Mouse (Mus musculus) ovary, adult 18-20 months (tissue): ENCODE measurements around the gene Ube2i.
"Not testable (repeated sequence)": the region's sequence is repeated elsewhere in the genome, so short reads cannot be mapped to it uniquely, and the experiment has no call there.

Experiments used
- DNase-seq: peaks from one replicate; pipeline ENCODE4 v3.0.0; 2022; ENCODE audit warnings: low spot score, mixed read lengths

Ube2i gene

DNA sequence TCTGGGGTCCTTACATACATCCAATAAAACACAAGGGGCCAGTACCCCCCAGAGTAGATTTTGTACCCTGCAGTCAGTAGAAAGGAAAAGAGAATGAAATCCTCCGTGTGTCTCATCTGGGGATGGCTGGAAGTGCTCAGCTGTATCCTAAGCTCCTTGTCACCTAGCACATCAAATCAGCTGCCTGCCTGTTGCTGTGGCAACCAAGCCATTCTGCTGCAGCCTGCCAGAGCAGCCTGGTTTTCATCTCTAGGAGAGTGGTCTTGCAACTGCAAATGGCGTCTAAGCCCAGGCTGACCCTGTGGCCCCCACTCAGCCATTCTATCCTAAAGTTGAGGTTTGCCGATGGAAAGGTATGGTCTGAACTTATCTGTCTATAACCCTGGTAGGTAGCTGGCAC lies 21.8 kb downstream of the Ube2i start:
- no peak for DNase-seq

DNA sequence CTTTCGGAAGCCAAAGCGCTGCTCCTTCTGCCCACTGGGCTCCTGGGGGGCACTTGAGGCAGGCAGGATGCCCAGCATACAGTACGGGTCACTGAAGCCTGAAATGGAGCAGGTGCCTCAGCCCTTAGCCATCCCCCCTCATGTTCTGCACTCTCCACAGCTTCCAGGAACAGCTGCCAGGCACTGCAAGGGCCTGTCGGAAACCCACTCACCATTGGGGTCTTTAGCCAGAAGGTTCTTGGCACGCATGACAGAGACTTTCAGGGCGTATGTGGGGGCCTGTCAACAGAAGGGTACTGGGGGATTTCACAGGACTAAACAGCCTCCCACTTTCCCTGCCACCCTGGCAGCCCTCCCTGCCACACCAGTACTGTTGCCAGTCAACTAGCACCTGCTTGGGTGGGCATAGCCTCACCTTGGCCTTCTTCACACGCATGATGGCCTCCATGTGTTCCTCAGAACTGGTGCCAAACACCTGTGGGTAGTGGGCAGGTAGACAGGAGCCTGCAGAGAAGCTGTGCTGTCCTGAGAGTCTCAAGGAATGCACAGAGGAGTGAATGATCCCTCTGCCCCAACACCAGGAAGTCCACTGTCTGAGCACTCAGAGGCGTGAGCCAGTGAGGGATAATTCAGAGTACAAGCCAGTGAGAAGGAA lies 24.1 kb downstream of the Ube2i start:
- no peak for DNase-seq

DNA sequence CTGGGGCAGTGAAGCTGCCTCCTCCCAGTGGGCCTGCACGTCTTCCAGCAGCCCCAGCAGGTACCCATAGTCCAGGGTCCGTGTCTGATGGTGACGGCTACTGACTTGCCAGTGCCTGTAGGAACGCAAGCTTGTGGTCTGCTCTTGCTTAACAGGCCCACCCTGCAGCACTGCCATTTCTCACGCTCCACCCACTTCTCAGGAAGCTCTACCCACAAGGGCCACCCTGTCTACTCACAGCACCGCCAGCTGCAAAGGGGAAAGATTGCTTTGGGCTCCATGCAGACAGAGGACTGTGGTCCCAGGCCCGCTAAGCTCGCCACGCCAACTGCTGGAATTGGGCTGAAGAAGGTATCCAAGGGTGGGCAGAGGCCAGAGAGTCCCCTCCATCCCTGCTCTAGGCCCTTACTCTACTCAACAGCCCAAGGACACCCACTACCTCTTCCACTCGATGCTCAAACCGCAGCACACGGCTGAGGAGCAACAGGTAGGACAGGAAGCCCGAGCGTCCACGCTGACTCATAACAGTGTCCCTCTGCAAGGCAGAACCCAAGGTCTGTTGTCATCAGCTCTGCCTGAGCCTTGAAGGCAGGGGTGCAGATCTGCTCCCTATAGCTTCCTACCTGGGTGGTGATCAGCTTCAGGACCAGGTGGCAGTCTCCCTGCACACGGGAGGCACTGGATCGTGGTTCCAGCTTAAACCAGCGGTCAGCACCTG lies 26.2 kb downstream of the Ube2i start:
- DNase-seq, result no peak

DNA sequence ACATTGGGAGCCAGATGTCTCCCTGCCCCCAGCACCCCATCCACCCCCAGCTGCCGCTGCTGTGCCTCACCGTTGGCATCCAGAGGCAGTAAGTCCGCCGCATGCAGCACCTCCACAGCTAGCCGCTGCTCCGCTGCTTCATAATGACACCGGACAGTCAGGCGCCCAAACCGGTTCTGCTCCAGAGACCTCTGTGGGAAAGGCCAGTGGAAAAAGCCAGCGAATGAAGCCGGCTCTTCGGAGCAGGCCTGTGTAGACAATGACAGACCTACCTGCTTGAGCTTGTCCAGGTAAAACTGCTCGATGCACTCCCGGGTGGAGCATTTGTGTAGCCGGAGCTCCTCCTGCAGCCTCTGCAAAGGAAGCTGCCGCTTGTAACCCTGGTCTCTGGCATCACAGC lies 30.2 kb downstream of the Ube2i start:
- DNase-seq, result no peak

DNA sequence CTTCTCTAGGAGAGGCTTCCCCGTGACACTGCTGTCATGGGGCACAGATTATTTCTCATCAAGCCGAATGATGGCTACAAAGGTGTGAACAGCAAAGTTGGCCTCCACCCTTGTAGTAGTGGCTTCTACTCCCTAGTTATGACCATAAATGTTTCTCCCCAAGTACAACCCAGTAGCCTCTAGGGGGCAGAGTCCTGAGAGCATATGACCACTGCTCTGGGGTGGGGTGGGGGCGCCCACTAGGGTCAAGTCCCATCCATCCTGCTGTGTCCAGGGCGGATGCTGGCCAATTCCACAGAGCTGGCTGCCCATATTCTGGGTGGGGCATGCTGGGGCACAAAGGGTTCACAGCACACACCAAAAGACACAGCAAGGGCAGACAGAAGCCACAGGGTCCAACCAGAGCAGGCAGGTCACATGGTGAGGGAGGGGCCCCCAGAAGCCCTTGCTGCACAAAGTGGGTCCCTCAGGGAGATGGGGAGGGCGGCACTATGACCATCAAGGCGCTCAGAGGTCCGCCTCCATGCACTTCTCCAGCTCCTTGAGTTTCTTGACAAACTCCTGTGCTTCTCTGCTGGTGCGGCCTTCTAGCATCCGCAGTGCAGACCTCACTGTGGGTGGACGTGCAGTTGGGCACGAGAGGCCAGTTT lies 31.2 kb downstream of the Ube2i start:
- DNase-seq, result no peak

DNA sequence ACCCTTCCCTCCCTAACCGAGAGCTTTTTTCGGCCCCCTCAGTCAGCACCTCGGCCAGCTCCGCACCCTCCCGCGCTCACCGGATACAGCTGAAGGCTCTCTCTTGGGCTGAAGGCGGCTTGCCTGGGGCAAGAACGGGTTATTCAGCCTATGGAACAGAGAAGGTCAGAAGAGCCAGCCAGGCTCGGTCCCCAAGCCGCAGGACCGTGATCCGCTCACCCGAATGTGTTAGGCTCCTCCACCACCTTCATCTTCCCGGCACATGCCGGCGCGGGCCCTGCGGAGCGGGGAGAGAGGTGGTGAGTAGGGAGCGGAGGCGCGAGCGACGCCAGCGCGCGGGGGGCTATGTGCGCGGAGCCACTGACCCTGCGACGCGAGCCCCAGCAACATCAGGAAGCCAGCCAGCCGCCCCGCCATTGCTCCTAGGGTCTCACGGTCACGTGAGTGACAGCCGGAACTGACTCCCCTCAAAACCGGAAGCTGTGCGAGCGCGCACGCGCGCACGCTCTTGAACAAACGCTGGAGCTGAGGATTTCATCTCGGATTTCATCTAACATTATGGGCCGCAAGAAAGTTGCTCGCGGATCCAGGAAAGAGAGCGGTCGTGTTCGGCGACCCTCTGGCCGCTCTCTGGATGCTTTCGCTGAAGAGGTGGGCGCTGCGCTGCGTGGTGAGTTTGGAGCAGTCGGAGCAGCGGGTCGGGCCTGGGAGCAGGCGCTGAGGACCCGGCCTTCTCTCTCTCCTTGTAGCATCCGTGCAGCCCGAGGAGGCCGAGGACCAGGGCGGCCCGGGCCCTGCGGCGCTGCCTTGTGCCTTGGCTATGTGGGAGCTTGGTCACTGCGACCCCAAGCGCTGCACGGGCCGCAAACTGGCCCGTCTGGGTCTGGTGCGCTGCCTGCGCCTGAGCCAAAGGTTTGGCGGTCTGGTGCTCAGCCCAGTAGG lies 34.5 kb downstream of the Ube2i start, which contains the start of the genes Gnptg and Tsr3:
Gene Gnptg, minus strand, starts transcription at position 430 of the 942 bp plus-strand sequence.
Gene Tsr3, plus strand, starts transcription at position 476 of the 942 bp plus-strand sequence.
- DNase-seq, result peak; percentile 72

DNA sequence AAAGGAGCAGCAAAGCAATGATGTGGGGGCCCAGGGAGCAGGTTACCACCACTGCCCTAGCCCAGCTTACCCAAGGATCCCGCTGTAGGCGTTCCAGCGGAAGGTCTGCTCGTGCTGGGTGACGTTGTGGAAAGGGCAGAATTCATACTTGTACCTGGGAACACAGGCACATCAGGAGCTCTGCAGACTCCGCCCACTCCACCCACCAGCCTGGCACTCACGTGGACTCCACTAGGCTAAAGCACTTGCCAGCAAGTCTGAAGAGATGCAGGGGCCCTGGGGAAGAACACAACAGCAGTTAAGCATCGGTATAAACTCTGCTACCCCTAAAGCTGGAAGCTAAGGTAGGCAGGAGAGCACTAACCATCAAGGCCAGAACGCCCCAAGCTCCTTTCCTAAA lies 38.8 kb downstream of the Ube2i start:
- no peak for DNase-seq

DNA sequence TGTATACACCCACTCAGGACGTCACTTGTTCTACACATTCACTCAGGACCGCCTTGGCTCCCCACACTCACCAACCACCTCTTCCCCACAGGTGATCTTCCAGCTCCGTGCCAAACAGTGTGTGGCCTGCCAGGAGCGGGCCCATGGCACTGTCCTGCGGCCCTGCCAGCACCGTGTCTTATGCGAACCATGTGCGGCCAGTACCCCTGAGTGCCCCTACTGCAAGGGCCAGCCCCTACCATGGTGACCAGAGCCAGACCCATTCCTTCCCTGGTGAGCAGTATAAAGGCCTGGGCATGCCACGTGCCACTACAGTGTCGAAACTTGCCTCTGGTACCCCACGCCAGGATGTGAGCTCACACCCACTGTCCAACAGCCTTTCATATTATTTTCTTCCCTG lies 42.8 kb downstream of the Ube2i start:
- DNase-seq, result not testable (repeated sequence)

DNA sequence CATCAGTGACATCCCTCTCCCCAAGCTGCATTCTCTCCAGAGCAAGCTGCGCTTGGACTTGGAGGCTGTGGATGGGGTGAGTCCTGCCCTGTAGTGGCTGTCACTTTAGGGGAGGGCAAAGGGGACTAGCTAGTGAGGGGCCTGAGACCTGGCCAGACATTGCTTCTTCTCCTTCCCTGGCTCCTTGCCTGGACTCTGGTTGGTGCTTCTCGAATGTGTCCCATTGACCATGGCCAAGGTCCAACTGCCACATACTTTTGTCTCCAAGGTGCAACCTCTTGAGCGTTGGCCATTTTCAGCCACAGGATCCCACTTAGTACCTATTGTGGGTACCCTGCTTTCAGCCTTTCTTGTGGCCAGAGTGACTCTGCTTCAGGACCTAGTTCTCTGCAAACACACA lies 43.7 kb downstream of the Ube2i start:
- DNase-seq, result no peak

DNA sequence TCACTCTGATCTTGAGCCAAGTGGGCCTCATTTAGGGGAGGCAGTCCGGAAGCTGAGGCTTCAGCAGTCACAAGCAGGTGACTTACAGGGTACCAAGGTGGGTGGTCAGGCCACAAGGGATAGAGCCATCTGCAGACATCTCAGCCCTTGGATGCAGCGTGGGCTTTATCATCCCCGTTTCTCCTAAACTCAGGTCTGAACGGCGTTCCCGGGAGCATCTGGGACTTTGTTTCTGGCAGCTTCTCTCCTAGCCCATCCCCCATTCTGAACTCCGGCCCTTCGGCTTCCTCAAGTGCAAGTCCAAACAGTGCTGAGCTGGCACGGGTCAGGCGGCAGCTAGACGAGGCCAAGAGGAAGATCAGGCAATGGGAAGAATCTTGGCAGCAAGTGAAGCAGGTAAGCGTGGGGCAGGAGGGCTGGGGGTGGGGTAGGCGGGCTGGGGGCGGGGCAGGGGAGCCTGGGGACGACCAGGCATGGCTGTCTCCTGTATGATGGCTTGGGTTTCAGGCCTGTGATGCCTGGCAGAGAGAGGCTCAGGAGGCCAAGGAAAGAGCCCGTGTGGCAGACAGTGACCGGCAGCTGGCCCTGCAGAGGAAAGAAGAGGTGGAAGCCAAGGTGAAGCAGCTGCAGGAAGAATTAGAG lies 44.3 kb downstream of the Ube2i start:
- DNase-seq, result not testable (repeated sequence)

DNA sequence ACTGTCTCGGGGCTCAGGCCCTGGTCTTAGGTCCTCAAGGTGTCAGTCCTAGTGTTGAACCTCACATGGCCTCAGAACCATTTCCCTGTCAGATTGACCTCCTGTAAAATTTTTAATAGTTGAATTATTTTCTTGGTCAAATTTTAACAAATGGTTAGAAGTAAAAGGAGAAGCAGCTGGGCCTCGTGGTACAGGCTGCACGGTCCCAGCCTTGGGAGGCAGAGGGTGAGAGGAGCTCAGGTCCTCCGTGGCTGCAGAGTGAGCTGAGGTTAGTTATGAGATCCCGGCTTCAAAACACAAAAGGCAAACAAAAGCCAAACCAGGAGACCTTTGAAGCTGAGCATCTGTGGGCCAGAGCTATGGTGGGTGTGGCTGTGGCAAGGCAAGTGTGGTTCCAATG lies 46.4 kb downstream of the Ube2i start:
- no peak for DNase-seq

DNA sequence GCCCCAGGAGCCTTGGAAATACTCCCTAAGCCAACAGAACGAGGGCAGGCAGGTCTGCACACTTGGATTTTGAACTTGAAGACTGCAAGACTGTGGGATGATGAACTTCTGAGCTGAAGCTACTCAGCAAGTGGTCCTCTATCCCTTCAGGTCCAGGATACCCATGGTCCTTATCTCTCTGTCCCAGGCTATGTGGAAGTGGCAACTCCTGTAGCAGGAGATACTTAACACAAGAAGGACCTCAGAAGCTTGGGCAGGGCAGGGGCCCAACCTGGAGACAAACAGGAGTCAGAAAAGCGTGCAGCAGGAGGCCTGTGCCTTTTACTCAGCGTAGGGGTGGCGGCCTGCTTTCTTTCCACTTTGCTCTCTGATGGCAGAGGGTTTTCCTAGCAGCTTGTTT lies 48.8 kb downstream of the Ube2i start:
- DNase-seq, result no peak

DNA sequence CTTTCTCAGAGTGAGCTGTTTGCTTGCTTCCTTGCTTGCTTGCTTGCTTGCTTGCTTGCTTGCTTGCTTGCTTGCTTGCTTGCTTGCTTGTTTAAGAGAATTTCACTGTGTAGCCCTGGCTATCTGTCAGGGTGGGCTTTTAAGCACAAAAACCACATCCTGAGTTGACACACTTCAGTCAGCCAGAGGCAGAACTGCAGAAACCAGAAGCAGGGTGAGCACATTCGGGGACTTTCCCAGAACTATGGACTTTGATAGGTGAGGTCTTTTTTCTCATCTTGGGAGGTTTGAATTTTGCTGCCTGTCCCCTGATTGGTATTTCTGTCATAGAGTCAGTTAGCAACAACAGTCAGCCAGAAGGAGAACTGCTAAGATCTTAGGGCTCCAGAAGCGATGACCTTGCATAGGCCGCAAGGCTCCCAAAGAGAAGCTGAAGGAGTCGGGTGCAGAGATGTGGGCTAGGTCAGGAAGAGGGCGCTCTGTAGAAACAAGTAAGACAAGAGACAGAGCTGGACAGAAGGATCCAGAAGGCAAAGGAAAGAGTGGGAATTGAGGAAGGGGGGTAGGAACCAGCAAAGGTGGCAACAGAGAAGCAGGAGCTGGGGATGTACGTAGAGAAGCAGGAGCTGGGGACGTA lies 49.7 kb downstream of the Ube2i start:
- no peak for DNase-seq

DNA sequence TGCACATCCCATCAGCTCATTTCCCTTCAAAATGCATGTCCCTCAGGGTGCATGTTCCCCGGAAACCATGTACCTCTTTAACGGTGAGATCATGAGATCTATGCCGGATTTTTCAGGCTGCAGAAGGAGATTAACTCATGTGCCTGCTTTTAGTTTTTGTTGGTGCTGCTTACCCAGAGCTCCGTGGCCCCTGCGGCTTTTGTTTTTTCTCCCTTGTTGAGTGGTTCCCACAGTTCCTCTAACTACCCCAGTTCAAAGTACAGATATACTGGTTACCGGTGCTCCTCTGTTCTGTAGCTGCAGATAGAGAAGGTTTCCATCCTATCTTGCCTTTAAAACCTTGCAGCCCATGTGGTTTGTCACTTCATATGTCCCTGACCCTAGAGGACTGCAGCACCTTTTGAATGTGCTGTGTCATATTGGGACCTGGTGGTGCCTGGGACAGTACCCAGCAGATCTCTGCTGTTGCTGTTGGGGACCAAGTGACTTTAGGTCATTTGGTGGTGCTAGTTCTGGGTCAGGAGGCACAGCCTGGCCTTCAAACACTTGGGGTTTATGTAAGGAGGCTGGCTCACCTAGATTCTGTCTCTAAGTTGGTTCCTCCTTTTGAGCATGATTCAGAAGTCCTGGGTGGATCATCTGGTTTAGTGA lies 51.3 kb downstream of the Ube2i start:
- DNase-seq, result no peak

DNA sequence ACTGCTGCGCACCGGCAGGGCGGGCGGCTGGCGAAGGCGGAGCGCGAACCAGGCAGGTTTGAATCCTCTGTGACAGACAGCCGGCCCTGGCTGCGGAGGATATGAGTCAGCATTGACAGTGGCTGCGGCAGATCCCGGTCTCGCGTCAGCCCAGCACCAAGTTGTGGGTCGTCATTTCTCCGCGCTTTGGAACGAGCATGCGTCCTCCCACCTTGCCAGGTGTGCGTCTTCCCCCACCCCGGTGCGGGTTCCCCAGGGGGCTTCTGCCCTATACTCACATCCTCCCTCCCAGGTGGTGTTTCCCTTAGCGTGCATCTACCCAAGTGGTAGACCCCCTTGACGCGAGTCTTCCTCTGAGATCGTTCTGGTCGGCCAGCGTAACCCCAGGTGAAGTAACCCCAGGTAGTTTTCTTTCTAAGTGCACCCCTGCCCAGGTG lies 51.9 kb downstream of the Ube2i start:
- not testable (repeated sequence) for DNase-seq

DNA sequence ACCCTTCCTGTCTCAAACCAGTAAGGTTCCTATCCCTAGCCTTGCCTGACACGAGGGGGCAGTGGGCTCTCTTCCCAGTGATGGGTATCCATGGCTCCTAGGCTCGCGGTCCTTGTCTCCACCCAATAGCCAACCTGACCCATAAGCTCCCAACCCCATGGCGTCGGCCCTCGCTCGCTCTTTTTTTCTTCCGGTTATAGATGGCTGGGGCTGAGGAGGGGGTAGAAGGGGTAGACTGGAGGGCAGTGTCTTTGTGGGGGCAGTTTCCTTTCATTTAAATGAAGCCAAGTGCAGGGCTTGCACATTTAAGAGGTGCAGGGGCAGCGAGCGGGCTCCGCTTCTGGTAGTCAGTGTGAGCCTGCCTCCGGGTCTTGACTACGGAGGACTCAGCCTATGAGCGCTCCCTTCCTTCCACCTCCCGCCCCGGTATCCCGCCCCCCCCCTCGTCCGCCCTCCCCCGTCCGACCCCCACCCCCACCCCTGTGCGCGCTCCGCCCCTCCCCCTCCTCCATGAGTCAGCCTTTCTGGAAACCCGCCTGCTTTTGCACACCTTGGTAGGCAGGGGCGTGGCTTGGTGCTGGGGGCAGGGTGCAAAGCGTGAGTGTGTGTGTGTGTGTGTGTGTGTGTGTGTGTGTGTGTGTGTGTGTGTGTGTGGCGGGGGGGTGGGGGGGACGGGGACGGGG lies 52.5 kb downstream of the Ube2i start:
- no peak for DNase-seq

DNA sequence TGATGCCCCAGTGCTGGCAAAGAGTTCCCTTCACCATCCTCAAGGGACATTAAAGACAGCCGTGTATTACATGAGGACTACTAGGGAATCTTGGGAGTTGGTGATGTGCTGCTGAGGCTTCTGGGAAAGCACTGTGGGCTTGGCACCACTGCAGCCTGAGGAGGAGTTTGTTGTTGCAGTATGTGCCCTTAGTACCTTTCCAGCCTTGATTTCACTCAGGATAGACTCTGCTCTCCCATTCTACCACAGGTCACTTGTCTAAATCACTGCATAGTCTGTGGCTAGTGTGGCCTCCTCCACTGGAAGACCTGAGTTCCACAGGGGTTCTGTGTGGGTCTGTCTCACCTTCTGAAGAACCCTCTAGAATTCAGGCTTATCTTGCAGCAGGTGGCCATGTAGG lies 53.7 kb downstream of the Ube2i start:
- DNase-seq, result no peak

DNA sequence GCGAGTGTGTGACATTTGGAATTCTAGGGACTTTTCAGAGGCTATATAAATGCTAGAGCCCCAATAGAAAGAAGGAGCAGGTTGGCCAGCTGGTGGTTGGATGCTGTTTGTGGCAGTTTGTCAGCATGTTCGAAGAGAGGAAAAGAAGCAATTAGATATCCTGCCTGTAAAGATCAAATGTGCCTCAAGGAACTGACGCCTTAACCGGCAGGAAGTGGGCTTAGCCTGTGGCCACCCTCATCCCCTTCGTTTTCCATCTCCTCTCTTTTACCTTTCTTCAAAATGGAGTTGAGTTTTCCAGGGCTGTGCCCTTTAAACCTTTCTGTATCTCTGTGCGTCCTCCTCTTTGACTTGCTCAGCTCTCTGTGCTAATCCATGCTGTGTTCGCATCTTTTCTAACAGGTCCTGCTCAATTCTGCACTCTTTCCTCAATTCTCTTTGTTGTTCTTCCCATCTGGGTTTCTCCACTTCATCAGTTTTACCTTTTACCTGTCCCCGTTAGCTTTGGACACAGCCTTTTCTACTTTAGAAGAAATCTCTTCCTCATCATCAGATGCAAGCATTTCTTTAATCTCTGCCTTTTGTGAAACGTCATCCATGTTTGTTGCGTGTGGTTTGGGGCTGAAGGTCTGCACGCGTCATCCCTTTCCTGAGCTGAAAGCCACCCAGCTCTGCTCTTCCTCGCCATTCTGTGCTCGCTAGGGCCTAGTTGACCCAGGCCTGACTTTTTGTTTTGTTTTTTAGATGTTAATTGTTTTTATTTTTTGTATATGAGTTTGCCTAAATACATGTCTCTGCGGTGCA lies 54.7 kb downstream of the Ube2i start:
- no peak for DNase-seq

DNA sequence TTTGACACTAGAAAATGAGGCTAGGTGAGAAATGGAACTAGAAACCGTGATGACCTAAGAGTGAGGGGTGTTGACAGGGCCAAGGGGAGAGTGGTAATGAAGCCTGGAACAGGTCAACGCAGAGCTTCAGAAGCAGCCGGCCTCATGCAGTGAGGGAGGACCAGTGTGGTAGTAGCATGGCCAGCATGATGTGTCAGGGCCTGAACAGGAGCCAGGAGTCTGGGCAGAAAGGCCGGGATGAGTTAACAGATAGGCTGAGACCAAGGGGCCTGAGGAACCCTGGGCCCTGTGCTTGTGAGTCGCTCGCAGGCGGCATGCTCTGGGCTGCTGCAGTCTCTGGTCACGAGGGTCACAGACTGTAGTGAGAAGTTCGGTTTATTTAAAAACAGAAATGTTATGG lies 55.5 kb downstream of the Ube2i start:
- no peak for DNase-seq
